Mouse (Mus musculus): ENCODE results near the gene Pip4k2a. TPM values are rescaled to one million over a fixed set of nuclear protein-coding genes. Genes with fewer than 3 reads are reported as not detected.

The Pip4k2a gene
- total and polyA plus RNA-seq, 3 experiments, result 4.3 to 7.6 (median 6.5) TPM

DNA sequence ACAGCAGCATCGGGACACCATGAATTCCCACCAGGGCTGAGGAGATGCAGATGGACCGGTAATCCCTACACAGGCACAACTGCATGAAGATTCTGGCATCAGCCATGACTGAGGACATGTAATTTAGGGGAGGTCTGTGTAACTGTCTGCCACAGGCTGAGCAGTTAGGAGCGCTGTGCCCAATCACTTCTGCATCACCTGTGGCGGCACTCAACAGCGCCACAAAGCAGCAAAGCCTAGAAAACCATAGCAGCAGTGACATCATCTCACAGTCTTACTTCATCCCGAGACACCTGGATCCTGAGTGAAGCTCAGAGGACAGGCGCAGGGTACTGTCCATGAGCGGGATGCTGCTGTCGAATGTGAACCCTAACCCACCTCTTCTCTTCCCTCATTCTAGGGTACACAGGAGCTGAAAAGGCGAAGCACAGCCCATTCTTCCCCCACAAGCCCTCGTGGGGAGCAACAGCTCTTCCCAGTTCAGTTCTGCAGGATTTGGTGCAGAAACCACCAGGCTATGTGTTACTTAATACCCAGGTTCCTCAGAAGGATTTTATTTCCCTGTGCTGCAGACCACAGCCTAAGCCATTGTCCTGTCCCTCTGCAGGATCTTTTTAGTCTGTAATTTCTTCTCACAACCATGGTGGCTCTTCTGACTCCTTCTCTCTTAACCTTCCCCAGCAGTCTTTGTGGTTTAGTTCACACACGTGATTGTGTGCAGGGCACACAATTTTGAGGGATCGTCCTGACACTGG lies 34.5 kb downstream of the Pip4k2a start:
- no peak for TF ChIP-seq POLR2A (IDR thresholded peaks at IDR 0.05; ENCODE audit: insufficient read depth, low read depth, low read length)
- TF ChIP-seq CTCF (IDR thresholded peaks at IDR 0.05), result no peak
- no peak for TF ChIP-seq EP300 (IDR thresholded peaks at IDR 0.05; ENCODE audit: insufficient read depth, low read depth, low read length)
- H3K4me3 ChIP-seq, result no peak overlapping the region
- H3K36me3 ChIP-seq (ENCODE audit: control insufficient read depth, insufficient read depth, low read length), result no peaks in the 10 kb centered on the region
- no peak for DNase-seq
- 90% methylated on average over 13 of the region's 13 CpGs for WGBS
- peaks cover 4% of the 10 kb centered on the region for H3K4me1 ChIP-seq (ENCODE audit: control insufficient read depth, insufficient read depth, low read length)
- no peaks in the 10 kb centered on the region for H3K27me3 ChIP-seq (ENCODE audit: control insufficient read depth, insufficient read depth, low read length)
- no peak overlapping the region for H3K9ac ChIP-seq (ENCODE audit: low read depth, low read length)
- intact Hi-C loops (cut with DNase I), result no loop called here
- H3K79me2 ChIP-seq (replicated peaks; ENCODE audit: control insufficient read depth, insufficient read depth, low read length), result peaks cover 4% of the 10 kb centered on the region; the same call in 1 of the 2 replicates
- no peak overlapping the region for H3K27ac ChIP-seq

DNA sequence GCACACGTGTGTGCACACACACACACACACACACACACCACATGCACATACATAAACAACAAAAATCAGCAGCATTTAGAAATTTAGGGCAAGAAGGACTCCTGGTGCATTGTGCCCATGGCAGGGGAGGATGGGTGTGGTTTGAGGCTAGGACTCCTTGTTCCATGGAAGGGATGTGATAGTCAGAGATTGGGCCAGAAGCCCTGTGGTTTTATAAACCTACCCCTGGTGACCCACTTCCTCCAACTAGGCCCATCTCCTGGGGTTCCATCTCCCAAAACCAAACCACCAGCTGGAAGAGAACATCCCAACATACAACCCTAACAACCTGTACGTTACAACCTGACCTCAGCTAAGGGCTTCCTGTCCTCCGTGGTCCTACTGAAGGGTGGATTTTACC lies 35.4 kb downstream of the Pip4k2a start:
- no peak overlapping the region for H3K9ac ChIP-seq (ENCODE audit: low read depth, low read length)
- no peak overlapping the region for H3K4me3 ChIP-seq
- H3K79me2 ChIP-seq (replicated peaks; ENCODE audit: control insufficient read depth, insufficient read depth, low read length), result 0 out of 2 replicates have a peak, but pooled peaks cover 3% of the 10 kb centered on the region
- H3K4me1 ChIP-seq (ENCODE audit: control insufficient read depth, insufficient read depth, low read length), result peaks cover 4% of the 10 kb centered on the region
- no peaks in the 10 kb centered on the region for H3K36me3 ChIP-seq (ENCODE audit: control insufficient read depth, insufficient read depth, low read length)
- H3K27ac ChIP-seq, result no peak overlapping the region
- intact Hi-C loops (cut with DNase I), result no loop called here
- TF ChIP-seq POLR2A (IDR thresholded peaks at IDR 0.05; ENCODE audit: insufficient read depth, low read depth, low read length) (no peak), CTCF (IDR thresholded peaks at IDR 0.05) (no peak), EP300 (IDR thresholded peaks at IDR 0.05; ENCODE audit: insufficient read depth, low read depth, low read length) (no peak)
- WGBS, result 84% methylated on average over 3 of the region's 3 CpGs
- no peak for DNase-seq
- no peaks in the 10 kb centered on the region for H3K27me3 ChIP-seq (ENCODE audit: control insufficient read depth, insufficient read depth, low read length)

DNA sequence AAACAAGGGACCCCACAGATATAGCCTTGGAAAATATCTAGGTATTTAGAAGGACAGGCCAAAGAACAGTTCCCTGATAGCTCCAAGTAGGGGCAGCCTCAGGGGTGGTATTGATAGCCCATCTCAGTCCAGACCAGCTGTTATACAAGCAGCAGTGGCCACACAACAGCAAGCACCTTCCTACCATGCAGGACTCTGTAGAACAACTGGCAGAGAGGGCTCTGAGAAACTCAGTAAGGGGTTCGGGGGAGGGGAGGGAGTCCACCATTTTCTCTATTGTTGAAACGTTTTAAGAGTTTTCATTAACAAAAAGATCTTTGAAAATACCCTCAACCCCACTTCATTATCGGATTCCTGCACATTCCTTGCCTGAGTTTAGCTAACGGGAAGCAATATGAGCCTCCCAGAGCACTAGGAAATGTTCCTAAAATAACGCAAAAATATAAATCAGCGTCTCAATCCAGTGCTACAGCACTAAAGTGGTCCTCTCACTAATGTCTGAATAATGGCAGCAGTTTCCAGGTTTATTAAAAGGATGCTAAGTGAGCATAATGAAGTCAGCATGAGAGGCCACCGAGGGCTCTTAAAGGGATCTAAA lies 37.5 kb downstream of the Pip4k2a start:
- intact Hi-C loops (cut with DNase I), result no loop called here
- H3K27me3 ChIP-seq (ENCODE audit: control insufficient read depth, insufficient read depth, low read length), result no peaks in the 10 kb centered on the region
- H3K9ac ChIP-seq (ENCODE audit: low read depth, low read length), result no peak overlapping the region
- TF ChIP-seq POLR2A (IDR thresholded peaks at IDR 0.05; ENCODE audit: insufficient read depth, low read depth, low read length), result no peak
- no peak for TF ChIP-seq CTCF (IDR thresholded peaks at IDR 0.05)
- TF ChIP-seq EP300 (IDR thresholded peaks at IDR 0.05; ENCODE audit: insufficient read depth, low read depth, low read length), result no peak
- no peak for DNase-seq
- H3K4me3 ChIP-seq, result no peak overlapping the region
- no peak overlapping the region for H3K27ac ChIP-seq
- H3K4me1 ChIP-seq (ENCODE audit: control insufficient read depth, insufficient read depth, low read length), result peaks cover 9% of the 10 kb centered on the region
- 49% methylated on average over 7 of the region's 7 CpGs for WGBS
- H3K79me2 ChIP-seq (replicated peaks; ENCODE audit: control insufficient read depth, insufficient read depth, low read length), result 0 out of 2 replicates have a peak, but pooled peaks cover 3% of the 10 kb centered on the region
- no peaks in the 10 kb centered on the region for H3K36me3 ChIP-seq (ENCODE audit: control insufficient read depth, insufficient read depth, low read length)

DNA sequence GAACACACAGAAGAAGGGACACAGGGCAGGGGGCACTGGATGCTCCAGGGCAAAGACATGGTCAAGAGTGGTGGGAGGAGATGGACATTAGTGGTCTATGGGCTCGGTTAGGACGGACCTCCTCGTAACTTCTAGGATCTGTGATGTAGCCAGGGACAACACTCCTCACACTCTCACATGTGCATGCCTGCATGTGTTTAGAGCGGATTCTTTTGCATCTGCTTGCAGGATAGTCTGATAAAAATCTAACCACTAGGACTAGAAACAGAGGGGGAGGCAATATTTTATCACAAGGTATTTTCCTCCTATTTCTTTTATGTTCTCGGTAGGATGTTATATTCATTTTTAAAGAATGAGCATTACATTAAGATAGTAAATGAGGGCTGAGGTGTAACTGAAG lies 38.4 kb downstream of the Pip4k2a start:
- no peak overlapping the region for H3K27ac ChIP-seq
- intact Hi-C loops (cut with DNase I), result no loop called here
- DNase-seq, result no peak
- no peak overlapping the region for H3K9ac ChIP-seq (ENCODE audit: low read depth, low read length)
- H3K4me1 ChIP-seq (ENCODE audit: control insufficient read depth, insufficient read depth, low read length), result peaks cover 9% of the 10 kb centered on the region
- H3K27me3 ChIP-seq (ENCODE audit: control insufficient read depth, insufficient read depth, low read length), result no peaks in the 10 kb centered on the region
- no peaks in the 10 kb centered on the region for H3K36me3 ChIP-seq (ENCODE audit: control insufficient read depth, insufficient read depth, low read length)
- H3K4me3 ChIP-seq, result no peak overlapping the region
- TF ChIP-seq EP300 (IDR thresholded peaks at IDR 0.05; ENCODE audit: insufficient read depth, low read depth, low read length) (no peak), POLR2A (IDR thresholded peaks at IDR 0.05; ENCODE audit: insufficient read depth, low read depth, low read length) (no peak), CTCF (IDR thresholded peaks at IDR 0.05) (no peak)
- WGBS, result 92% methylated on average over 5 of the region's 5 CpGs
- H3K79me2 ChIP-seq (replicated peaks; ENCODE audit: control insufficient read depth, insufficient read depth, low read length), result 0 out of 2 replicates have a peak, but pooled peaks cover 1% of the 10 kb centered on the region

DNA sequence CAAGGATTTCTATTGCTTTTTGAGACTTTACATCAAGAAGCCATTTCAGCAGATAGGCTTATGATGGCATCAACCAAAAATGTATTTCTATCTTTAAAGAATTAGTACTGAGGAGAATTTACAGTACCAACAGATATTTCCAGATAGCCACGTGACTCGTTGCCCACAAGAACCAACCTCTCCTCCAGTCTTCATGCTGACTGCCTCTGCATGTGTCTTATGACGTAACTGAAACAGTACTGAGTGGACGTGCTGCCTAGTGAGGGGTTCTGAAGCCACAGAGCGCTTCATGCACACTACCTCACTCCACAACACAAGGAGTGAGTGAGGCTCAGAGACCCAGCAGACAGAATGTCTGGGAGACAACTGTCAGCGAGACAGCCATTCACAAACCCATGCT lies 38.9 kb downstream of the Pip4k2a start:
- no peak for DNase-seq
- no peak overlapping the region for H3K27ac ChIP-seq
- TF ChIP-seq EP300 (IDR thresholded peaks at IDR 0.05; ENCODE audit: insufficient read depth, low read depth, low read length), result no peak
- no peak for TF ChIP-seq CTCF (IDR thresholded peaks at IDR 0.05)
- no peak for TF ChIP-seq POLR2A (IDR thresholded peaks at IDR 0.05; ENCODE audit: insufficient read depth, low read depth, low read length)
- H3K9ac ChIP-seq (ENCODE audit: low read depth, low read length), result no peak overlapping the region
- peaks cover 9% of the 10 kb centered on the region for H3K4me1 ChIP-seq (ENCODE audit: control insufficient read depth, insufficient read depth, low read length)
- H3K79me2 ChIP-seq (replicated peaks; ENCODE audit: control insufficient read depth, insufficient read depth, low read length), result 0 out of 2 replicates have a peak, but pooled peaks cover 1% of the 10 kb centered on the region
- WGBS, result 90% methylated on average over 6 of the region's 6 CpGs
- no peaks in the 10 kb centered on the region for H3K27me3 ChIP-seq (ENCODE audit: control insufficient read depth, insufficient read depth, low read length)
- intact Hi-C loops (cut with DNase I), result no loop called here
- H3K36me3 ChIP-seq (ENCODE audit: control insufficient read depth, insufficient read depth, low read length), result no peaks in the 10 kb centered on the region
- H3K4me3 ChIP-seq, result no peak overlapping the region

DNA sequence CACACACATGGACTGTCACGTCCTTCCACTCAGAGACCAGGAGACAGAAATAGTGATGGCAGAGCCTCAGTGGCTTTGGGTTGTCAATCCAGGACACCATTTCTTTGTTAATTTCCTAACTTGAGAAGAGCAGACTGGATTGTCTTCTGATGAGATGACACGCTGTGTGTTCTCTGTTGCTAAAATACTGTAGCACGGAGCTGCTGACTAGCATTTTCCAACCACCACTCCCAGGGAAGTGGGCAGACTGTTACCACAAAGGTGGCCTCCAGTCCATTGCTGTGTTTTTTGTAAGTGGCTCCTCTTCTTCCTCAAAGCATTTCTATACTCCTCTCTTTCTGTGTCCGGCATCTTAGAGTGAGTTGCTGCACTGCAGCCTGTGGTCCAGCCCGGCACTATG lies 39.4 kb downstream of the Pip4k2a start:
- Histone ChIP-seq H3K27me3 (ENCODE audit: control insufficient read depth, insufficient read depth, low read length) (no peaks in the 10 kb centered on the region), H3K4me3 (no peak overlapping the region), H3K79me2 (replicated peaks; ENCODE audit: control insufficient read depth, insufficient read depth, low read length) (0 out of 2 replicates have a peak, but pooled peaks cover 1% of the 10 kb centered on the region), H3K27ac (no peak overlapping the region), H3K4me1 (ENCODE audit: control insufficient read depth, insufficient read depth, low read length) (peaks cover 9% of the 10 kb centered on the region), H3K9ac (ENCODE audit: low read depth, low read length) (no peak overlapping the region), H3K36me3 (ENCODE audit: control insufficient read depth, insufficient read depth, low read length) (no peaks in the 10 kb centered on the region)
- WGBS, result 84% methylated on average over 5 of the region's 5 CpGs
- TF ChIP-seq EP300 (IDR thresholded peaks at IDR 0.05; ENCODE audit: insufficient read depth, low read depth, low read length), result no peak
- TF ChIP-seq POLR2A (IDR thresholded peaks at IDR 0.05; ENCODE audit: insufficient read depth, low read depth, low read length), result no peak
- no peak for TF ChIP-seq CTCF (IDR thresholded peaks at IDR 0.05)
- no peak for DNase-seq
- intact Hi-C loops (cut with DNase I), result no loop called here

Data from heart, adult 2 months (tissue).